ENCODE assay signal across 12 mouse cellular contexts in the genomic region with DNA sequence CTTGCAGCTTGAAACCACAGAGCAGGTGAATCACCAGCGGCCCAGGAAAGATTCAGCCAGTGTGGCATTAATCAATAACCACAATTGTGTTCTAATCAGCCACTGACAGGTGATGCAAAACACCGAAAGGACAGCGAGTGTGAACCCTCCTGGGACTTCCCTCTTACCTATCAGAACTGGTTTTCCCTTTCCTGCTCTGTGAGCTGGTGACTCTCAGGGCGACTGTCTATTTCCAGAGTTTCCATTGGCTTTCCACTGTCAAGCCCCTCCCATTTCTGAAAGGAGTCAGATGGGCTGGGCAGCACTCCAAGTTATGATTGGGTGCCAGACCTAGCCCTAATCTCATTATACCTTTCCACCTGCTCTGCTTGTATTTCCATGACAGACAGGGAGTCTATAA. TPM values are rescaled to one million over a fixed set of nuclear protein-coding genes. Genes with fewer than 3 reads are reported as not detected.
DNase-seq lines count a peak whose midpoint lies in the region; ATAC-seq and TF ChIP-seq lines count a peak whose summit lies in the region.
"Had no signal": no experiment of that assay in that cellular context is flagged by ENCODE, and none has a peak within 500 bp of the region (broad histone marks: within the 10 kb centered on the region; RNA-seq: fewer than 3 reads in every experiment).

No protein-coding gene starts in this region.

- H3K36me3 ChIP-seq in intestine, postnatal 0 days (ENCODE audit: control insufficient read depth, insufficient read depth) = no peaks in the 10 kb centered on the region
- H3K36me3 ChIP-seq: heart, embryonic 13.5 days; neural tube, embryonic 12.5 days had no signal

- peak; percentile 91 for ATAC-seq in intestine, postnatal 0 days
- no peak for ATAC-seq in erythroid progenitor cell, adult 5-6 weeks (replicated peaks; ENCODE audit: low FRiP score, poor library complexity, severe bottlenecking)

- intact Hi-C loops in left cerebral cortex, postnatal 4 days (cut with DNase I) = no loop called here
- intact Hi-C loops in left cerebral cortex, postnatal 10 days (cut with DNase I) = no loop called here

- 34% methylated on average over 4 of the region's 4 CpGs for WGBS in intestine, postnatal 0 days

- H3K4me2 ChIP-seq in intestine, postnatal 0 days (replicated peaks; ENCODE audit: low read depth) = peak overlapping the region; percentile 50
- H3K4me2 ChIP-seq: heart, embryonic 13.5 days; neural tube, embryonic 12.5 days had no signal

- no peak overlapping the region for H3K4me3 ChIP-seq in intestine, postnatal 0 days (ENCODE audit: low read depth, low read length)
- H3K4me3 ChIP-seq: heart, embryonic 13.5 days; neural tube, embryonic 12.5 days had no signal

- 0 out of 2 replicates have a peak, but pooled peaks cover 2% of the 10 kb centered on the region for H3K4me1 ChIP-seq in intestine, postnatal 0 days (replicated peaks; ENCODE audit: control insufficient read depth, insufficient read depth, low read length)

- no peaks in the 10 kb centered on the region for H3K9me3 ChIP-seq in intestine, postnatal 0 days (ENCODE audit: control insufficient read depth)
- H3K9me3 ChIP-seq: heart, embryonic 13.5 days; neural tube, embryonic 12.5 days had no signal

- no peaks in the 10 kb centered on the region for H3K27me3 ChIP-seq in intestine, postnatal 0 days (replicated peaks; ENCODE audit: control insufficient read depth, insufficient read depth, low read length)
- H3K27me3 ChIP-seq: neural tube, embryonic 12.5 days had no signal

- TF ChIP-seq CTCF in intestine, postnatal 0 days (IDR thresholded peaks at IDR 0.05; ENCODE audit: low read depth) = no peak

- peak; percentile 83 for DNase-seq in left cerebral cortex, postnatal 4 days
- no peak for DNase-seq in left cerebral cortex, postnatal 10 days (ENCODE audit: extremely low spot score in 1 of 2, low spot score in 2 of 2)
- peak; percentile 23 for DNase-seq in R1 (ENCODE audit: low read depth, low spot score)
- peak; percentile 91 for DNase-seq in cerebellum, adult 11-12 months
- no peak for DNase-seq in layer of hippocampus, adult 11-12 months (ENCODE audit: low spot score)
- DNase-seq in natural killer cell, adult 2 months (ENCODE audit: low spot score in 2 of 2) = no peak

- H3K27ac ChIP-seq in intestine, postnatal 0 days (ENCODE audit: low read depth, low read length) = no peak overlapping the region
- H3K27ac ChIP-seq: heart, embryonic 13.5 days; neural tube, embryonic 12.5 days had no signal

- no peak overlapping the region for H3K9ac ChIP-seq in intestine, postnatal 0 days (ENCODE audit: low read depth, low read length)
- H3K9ac ChIP-seq: heart, embryonic 13.5 days; neural tube, embryonic 12.5 days had no signal

RNA-seq across cellular contexts. Expression of gene E330009J07Rik, which starts 4.6 kb away (rescaled TPM):
- 10 to 100 TPM; 26.5 to 27.7 TPM for total RNA-seq in left cerebral cortex, postnatal 4 days (2021)
- 10 to 100 TPM; 32.4 to 32.9 TPM for total RNA-seq in left cerebral cortex, postnatal 10 days (2021)
- polyA plus RNA-seq in intestine, postnatal 0 days (2015; fragmentation: Nextera tagmentation; extraction: Ambion mirVana) = 4.4 TPM in 2 replicates
- total RNA-seq in erythroid progenitor cell, adult 5-6 weeks (2015; ENCODE audit: low replicate concordance) = 2.9 TPM in 1 of 2 replicates, not detected in the other
- total RNA-seq in erythroid progenitor cell, adult 5-6 weeks (2017; ENCODE audit: low replicate concordance) = 1.3 and 3.9 TPM in 2 replicates

RNA-seq across cellular contexts. Expression of gene Wee2, which starts 7.5 kb away (rescaled TPM):
- total RNA-seq in left cerebral cortex, postnatal 4 days (2021) = not detected
- total RNA-seq in left cerebral cortex, postnatal 10 days (2021) = under 1 TPM in 1 of 2 experiments, not detected in 1; 0.22 TPM
- polyA plus RNA-seq in intestine, postnatal 0 days (2015; fragmentation: Nextera tagmentation; extraction: Ambion mirVana) = not detected in 2 replicates
- not detected in 2 replicates for total RNA-seq in erythroid progenitor cell, adult 5-6 weeks (2015; ENCODE audit: low replicate concordance)
- total RNA-seq in erythroid progenitor cell, adult 5-6 weeks (2017; ENCODE audit: low replicate concordance) = not detected in 2 replicates
- polyA plus RNA-seq: heart, embryonic 13.5 days; lung, embryonic 16.5 days; neural tube, embryonic 12.5 days; spleen, adult 2 months had no signal

RNA-seq across cellular contexts. Expression of gene Ssbp1, which starts 39.8 kb away (rescaled TPM):
- 10 to 100 TPM; 38.1 to 38.2 TPM for total RNA-seq in left cerebral cortex, postnatal 4 days (2021)
- 10 to 100 TPM; 28.0 to 32.6 TPM for total RNA-seq in left cerebral cortex, postnatal 10 days (2021)
- 82.8 and 89.1 TPM in 2 replicates for polyA plus RNA-seq in intestine, postnatal 0 days (2015; fragmentation: Nextera tagmentation; extraction: Ambion mirVana)
- total RNA-seq in erythroid progenitor cell, adult 5-6 weeks (2015; ENCODE audit: low replicate concordance) = 22.0 and 46.1 TPM in 2 replicates
- total RNA-seq in erythroid progenitor cell, adult 5-6 weeks (2017; ENCODE audit: low replicate concordance) = 11.0 and 11.8 TPM in 2 replicates

RNA-seq across cellular contexts. Expression of gene Tas2r137, which starts 59.7 kb away (rescaled TPM):
- under 1 TPM; 0.34 to 0.36 TPM for total RNA-seq in left cerebral cortex, postnatal 4 days (2021)
- not detected for total RNA-seq in left cerebral cortex, postnatal 10 days (2021)
- not detected in 2 replicates for polyA plus RNA-seq in intestine, postnatal 0 days (2015; fragmentation: Nextera tagmentation; extraction: Ambion mirVana)
- total RNA-seq in erythroid progenitor cell, adult 5-6 weeks (2015; ENCODE audit: low replicate concordance) = not detected in 2 replicates
- not detected in 2 replicates for total RNA-seq in erythroid progenitor cell, adult 5-6 weeks (2017; ENCODE audit: low replicate concordance)
- polyA plus RNA-seq: heart, embryonic 13.5 days; lung, embryonic 16.5 days; neural tube, embryonic 12.5 days; spleen, adult 2 months had no signal

Comparison
In these comparisons a context has a peak if more than half of its experiments do, and no peak if none do; other contexts are left out.
1. DNase-seq: peak in left cerebral cortex, postnatal 4 days (single experiment), R1 (single experiment) and cerebellum, adult 11-12 months (single experiment); none in left cerebral cortex, postnatal 10 days (0 of 2), layer of hippocampus, adult 11-12 months (single experiment) and natural killer cell, adult 2 months (0 of 2).
2. RNA of gene E330009J07Rik, which starts 4.6 kb away (total RNA-seq): 32.4 to 32.9 TPM in left cerebral cortex, postnatal 10 days and 26.5 to 27.7 TPM in left cerebral cortex, postnatal 4 days; 1.3 to 3.9 TPM in erythroid progenitor cell, adult 5-6 weeks; every median in the first group is over 4 times any median in the second.